Mouse (Mus musculus) kidney, postnatal 0 days (tissue): ENCODE measurements around the gene Snap91. TPM values are rescaled to one million over a fixed set of nuclear protein-coding genes. Genes with fewer than 3 reads are reported as not detected.

Experiments used
- ATAC-seq: fragments of 200-750 bp; cut with Nextera tagmentation; replicated peaks from 2 replicates; pipeline ENCODE4 v1.8.0; 2017; ENCODE audit warnings: low read depth, moderate number of reproducible peaks, moderate TSS enrichment, moderate library complexity; ENCODE audit not compliant: low FRiP score
- DNase-seq: peaks from one replicate; pipeline ENCODE4 v3.0.0-alpha.2; 2016; ENCODE audit warnings: low spot score
- H3K27ac ChIP-seq: fragments of 300-500 bp; sonication (generic); 2 replicates; pipeline ENCODE4 v1.5.1; 2014; ENCODE audit warnings: mild to moderate bottlenecking
- H3K27me3 ChIP-seq: fragments of 300-500 bp; sonication (generic); 2 replicates; pipeline ENCODE4 v1.6.1; 2014; ENCODE audit warnings: low read length, mixed read lengths; ENCODE audit not compliant: insufficient read depth
- H3K36me3 ChIP-seq: fragments of 300-500 bp; sonication (generic); 2 replicates; pipeline ENCODE4 v1.6.1; 2014; ENCODE audit warnings: low read length, mixed read lengths; ENCODE audit not compliant: insufficient read depth
- H3K4me1 ChIP-seq: fragments of 300-500 bp; sonication (generic); replicated peaks from 2 replicates; pipeline ENCODE4 v1.6.1; 2014; ENCODE audit warnings: antibody characterized with exemption, low read length, mixed read lengths; ENCODE audit not compliant: insufficient read depth
- H3K4me2 ChIP-seq: fragments of 300-500 bp; sonication (generic); 2 replicates; pipeline ENCODE4 v1.6.1; 2014; ENCODE audit warnings: mild to moderate bottlenecking, low read length, moderate library complexity, mixed read lengths
- H3K4me3 ChIP-seq: fragments of 300-500 bp; sonication (generic); replicated peaks from 2 replicates; pipeline ENCODE4 v1.5.1; 2014; ENCODE audit warnings: low read depth, low read length
- H3K9ac ChIP-seq: fragments of 300-500 bp; sonication (generic); 2 replicates; pipeline ENCODE4 v1.6.1; 2014; ENCODE audit warnings: low read depth, low read length
- H3K9me3 ChIP-seq: fragments of 300-500 bp; sonication (generic); replicated peaks from 2 replicates; pipeline ENCODE4 v1.6.1; 2016; ENCODE audit warnings: low read length, inconsistent platforms, mixed read lengths
- CTCF ChIP-seq: IDR thresholded peaks from 2 replicates; pipeline ENCODE4 v1.5.1; 2016; ENCODE audit warnings: antibody characterized with exemption, low read depth, mild to moderate bottlenecking, moderate library complexity
- WGBS: fragments of 180-500 bp; shearing (Covaris S2); extraction: QIAGEN DNeasy Blood & Tissue Kit; methylation state at CpG from one replicate; pipeline ENCODE4 v1.1.7; 2014; 5-methylcytosine and 5-hydroxymethylcytosine counted together
- polyA plus RNA-seq: library from polyadenylated mRNA; unstranded; fragments of >200 nt; fragmentation: Nextera tagmentation; extraction: Ambion mirVana; gene quantifications from 2 replicates; pipeline ENCODE4 v1.2.1, GENCODE M21; 2015

Gene Snap91
- polyA plus RNA-seq, 1 experiment from 2014 or later, result 20.9 TPM

GRCm38 (mm10) chr9:86782836-86783235, 97.6 kb downstream of the Snap91 start:
- no peaks in the 10 kb centered on the region for H3K27me3 ChIP-seq
- WGBS, result 91% methylated on average over 2 of the region's 2 CpGs

GRCm38 (mm10) chr9:86781426-86781825, 99.0 kb downstream of the Snap91 start:
- Histone ChIP-seq H3K9ac (no peak overlapping the region), H3K36me3 (no peaks in the 10 kb centered on the region), H3K27ac (no peak overlapping the region), H3K4me2 (no peak overlapping the region), H3K9me3 (no peaks in the 10 kb centered on the region), H3K4me3 (no peak overlapping the region), H3K27me3 (no peaks in the 10 kb centered on the region), H3K4me1 (no peaks in the 10 kb centered on the region)
- no peak for TF ChIP-seq CTCF
- no peak for DNase-seq
- WGBS, result 88% methylated on average over 4 of the region's 4 CpGs
- no peak for ATAC-seq

More at GRCm38 (mm10) chr9:86782836-86783235, 97.6 kb downstream of the Snap91 start:
- H3K27ac ChIP-seq, result no peak overlapping the region
- no peak overlapping the region for H3K4me2 ChIP-seq
- H3K4me1 ChIP-seq, result no peaks in the 10 kb centered on the region
- no peaks in the 10 kb centered on the region for H3K36me3 ChIP-seq
- ATAC-seq, result no peak
- no peak for TF ChIP-seq CTCF
- no peaks in the 10 kb centered on the region for H3K9me3 ChIP-seq
- no peak overlapping the region for H3K4me3 ChIP-seq
- DNase-seq, result no peak
- H3K9ac ChIP-seq, result no peak overlapping the region

- Histone ChIP-seq H3K36me3 (no peaks in the 10 kb centered on the region), H3K27ac (no peak overlapping the region), H3K4me2 (no peak overlapping the region), H3K9me3 (no peaks in the 10 kb centered on the region), H3K27me3 (no peaks in the 10 kb centered on the region), H3K4me3 (no peak overlapping the region), H3K9ac (no peak overlapping the region), H3K4me1 (no peaks in the 10 kb centered on the region)
- TF ChIP-seq CTCF, result no peak
- ATAC-seq (no peak), DNase-seq (no peak)
- WGBS, result 69% methylated on average over 4 of the region's 4 CpGs
These were observed 102.2 kb downstream of the Snap91 start for GRCm38 (mm10) chr9:86778212-86778611.

- no peak for DNase-seq
- H3K9me3 ChIP-seq, result no peaks in the 10 kb centered on the region
- H3K4me2 ChIP-seq, result no peak overlapping the region
- no peak overlapping the region for H3K4me3 ChIP-seq
- H3K27ac ChIP-seq, result no peak overlapping the region
- no peaks in the 10 kb centered on the region for H3K4me1 ChIP-seq
- WGBS, result 46% methylated on average over 7 of the region's 7 CpGs
- no peaks in the 10 kb centered on the region for H3K36me3 ChIP-seq
- H3K9ac ChIP-seq, result no peak overlapping the region
- no peaks in the 10 kb centered on the region for H3K27me3 ChIP-seq
- no peak for ATAC-seq
- no peak for TF ChIP-seq CTCF
These were observed 103.1 kb downstream of the Snap91 start for GRCm38 (mm10) chr9:86777309-86777708.

GRCm38 (mm10) chr9:86775374-86775773, 105.1 kb downstream of the Snap91 start:
- no peaks in the 10 kb centered on the region for H3K9me3 ChIP-seq
- no peaks in the 10 kb centered on the region for H3K27me3 ChIP-seq
- H3K4me3 ChIP-seq, result no peak overlapping the region
- no peak overlapping the region for H3K4me2 ChIP-seq
- no peak overlapping the region for H3K27ac ChIP-seq
- DNase-seq (no peak), ATAC-seq (no peak)
- no peak overlapping the region for H3K9ac ChIP-seq
- no peaks in the 10 kb centered on the region for H3K4me1 ChIP-seq
- no peak for TF ChIP-seq CTCF
- 96% methylated on average over 6 of the region's 6 CpGs for WGBS
- no peaks in the 10 kb centered on the region for H3K36me3 ChIP-seq

- no peak for TF ChIP-seq CTCF
- 80% methylated on average over 8 of the region's 8 CpGs for WGBS
- ATAC-seq (no peak), DNase-seq (no peak)
- Histone ChIP-seq H3K4me3 (no peak overlapping the region), H3K9ac (no peak overlapping the region), H3K27ac (no peak overlapping the region), H3K4me1 (no peaks in the 10 kb centered on the region), H3K36me3 (no peaks in the 10 kb centered on the region), H3K9me3 (no peaks in the 10 kb centered on the region), H3K4me2 (no peak overlapping the region), H3K27me3 (no peaks in the 10 kb centered on the region)
These were observed 106.5 kb downstream of the Snap91 start for GRCm38 (mm10) chr9:86773996-86774395.

GRCm38 (mm10) chr9:86772897-86773296, 107.6 kb downstream of the Snap91 start:
- Histone ChIP-seq H3K9me3 (no peaks in the 10 kb centered on the region), H3K9ac (no peak overlapping the region), H3K4me2 (no peak overlapping the region), H3K4me3 (no peak overlapping the region), H3K27me3 (no peaks in the 10 kb centered on the region), H3K27ac (no peak overlapping the region), H3K4me1 (no peaks in the 10 kb centered on the region), H3K36me3 (no peaks in the 10 kb centered on the region)
- ATAC-seq, result no peak
- TF ChIP-seq CTCF, result no peak
- 50% methylated on average over 3 of the region's 3 CpGs for WGBS
- no peak for DNase-seq
